Mouse (Mus musculus): ENCODE measurements around the gene Cirbp. TPM values are rescaled to one million over a fixed set of nuclear protein-coding genes. Genes with fewer than 3 reads are reported as not detected.
A peak's percentile ranks its signal among the peaks of the same experiment; 100 is the strongest.

Cirbp gene
- polyA plus RNA-seq (2015; fragmentation: Nextera tagmentation; extraction: Ambion mirVana), result 86.7 and 90.2 TPM in 2 replicates

DNA sequence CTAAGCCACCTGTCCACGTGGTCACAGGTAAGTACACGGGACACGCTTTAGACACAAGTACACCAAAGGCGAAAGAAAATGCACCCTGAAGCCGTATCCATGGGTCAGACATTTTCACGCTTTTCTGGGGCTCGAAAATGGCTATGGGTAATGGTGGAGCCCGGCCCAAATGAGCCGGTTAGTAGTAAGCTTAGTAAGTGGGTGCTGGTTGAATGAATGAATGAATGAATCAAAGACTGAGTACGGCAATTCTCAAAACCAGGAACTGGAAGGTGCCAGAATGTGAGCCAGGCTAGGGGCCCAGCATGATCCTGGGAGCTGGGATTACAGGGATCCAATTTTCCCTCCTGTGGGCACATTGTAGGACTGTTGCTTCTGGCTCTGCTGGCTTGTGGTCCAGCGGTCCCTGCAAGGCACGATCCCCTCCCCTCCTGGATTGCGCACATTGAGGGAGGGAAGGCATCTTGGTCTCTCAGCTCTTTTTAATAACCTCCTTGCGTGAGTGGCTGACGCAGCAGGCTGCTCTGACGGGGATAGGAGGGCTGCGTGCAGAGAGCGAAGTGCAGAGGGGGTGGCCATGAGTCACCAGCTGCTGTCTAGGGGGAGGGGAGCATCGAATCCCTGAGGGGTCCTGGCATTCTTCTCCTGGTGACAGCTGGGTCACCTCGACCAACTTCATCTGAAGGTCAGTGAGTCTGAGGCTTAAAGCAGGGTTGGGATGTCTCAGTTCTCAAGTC, at the start of gene Cirbp:
Gene Cirbp, plus strand, starts transcription at position 594 of the 737 bp plus-strand sequence.
- Histone ChIP-seq H3K27me3 (no peaks in the 10 kb centered on the region), H3K4me3 (peak within 1 kb of the TSS; percentile 50), H3K9ac (peak within 1 kb of the TSS; percentile 57), H3K27ac (peak within 1 kb of the TSS; percentile 99), H3K36me3 (peaks cover 9% of the 10 kb centered on the region), H3K4me2 (peak within 1 kb of the TSS; percentile 91), H3K4me1 (replicated peaks) (peaks cover 79% of the 10 kb centered on the region), H3K9me3 (replicated peaks) (no peaks in the 10 kb centered on the region)
- 14% methylated on average over 20 of the region's 20 CpGs for WGBS
- ATAC-seq (replicated peaks; ENCODE audit: insufficient number of reproducible peaks, insufficient read depth, low FRiP score, low read depth), result no peak

DNA sequence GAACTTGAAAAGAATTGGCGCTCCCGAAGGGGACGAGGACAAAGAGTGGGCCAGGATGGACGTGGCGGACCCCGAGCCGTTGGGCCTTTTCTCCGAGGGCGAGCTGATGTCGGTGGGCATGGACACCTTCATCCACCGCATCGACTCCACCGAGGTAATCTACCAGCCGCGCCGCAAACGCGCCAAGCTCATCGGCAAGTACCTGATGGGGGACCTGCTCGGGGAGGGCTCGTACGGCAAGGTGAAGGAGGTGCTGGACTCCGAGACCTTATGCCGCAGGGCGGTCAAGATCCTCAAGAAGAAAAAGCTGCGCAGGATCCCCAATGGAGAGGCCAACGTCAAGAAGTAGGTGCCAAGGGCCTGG, 49.2 kb upstream of the Cirbp start:
- WGBS, result 0% methylated on average over 27 of the region's 27 CpGs

DNA sequence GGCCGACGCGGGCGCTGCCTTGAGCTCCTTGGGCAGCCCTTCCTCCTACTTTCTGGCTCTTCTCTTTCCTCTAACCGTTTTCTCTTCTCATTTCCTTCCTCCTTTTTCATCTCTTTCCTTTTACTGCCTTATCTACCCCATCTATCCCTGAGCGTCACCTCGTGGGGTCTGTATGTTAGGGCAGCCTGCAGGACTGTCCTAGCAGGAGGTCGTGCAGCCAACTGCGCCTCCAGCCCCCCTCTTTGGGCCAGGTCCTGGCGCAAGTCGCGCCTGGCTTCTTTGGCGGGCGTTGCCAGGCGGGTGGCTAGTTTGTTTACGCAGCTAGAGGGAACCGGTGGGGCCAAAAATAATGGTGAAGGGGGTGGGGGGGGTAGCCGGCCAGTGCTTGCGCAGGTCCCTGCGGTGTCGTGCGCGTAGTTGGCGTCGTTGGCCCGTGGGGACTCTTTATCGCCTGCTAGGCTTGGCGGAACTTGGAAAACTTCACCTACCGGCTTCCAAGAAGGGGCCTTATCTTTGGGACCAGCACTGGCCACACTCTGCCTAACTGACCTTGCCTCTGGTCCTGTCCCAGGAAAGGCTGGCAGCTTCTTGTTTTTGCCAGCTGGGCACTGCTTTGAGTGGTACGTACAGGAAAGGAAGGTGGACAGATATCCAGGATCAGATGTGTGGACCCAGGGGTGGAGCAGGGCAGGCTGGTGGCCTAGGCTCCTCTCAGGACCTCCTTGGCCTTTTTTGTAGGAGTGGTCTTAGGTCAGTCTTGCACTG, 48.7 kb upstream of the Cirbp start:
- peaks cover 19% of the 10 kb centered on the region; the same call in 1 of the 2 replicates for H3K36me3 ChIP-seq
- H3K4me2 ChIP-seq, result peak overlapping the region; percentile 92
- no peaks in the 10 kb centered on the region for H3K27me3 ChIP-seq
- WGBS, result 2% methylated on average over 30 of the region's 30 CpGs
- H3K4me3 ChIP-seq, result peak overlapping the region; percentile 95
- H3K9me3 ChIP-seq (replicated peaks), result no peaks in the 10 kb centered on the region
- peak overlapping the region; percentile 86 for H3K27ac ChIP-seq
- ATAC-seq (replicated peaks; ENCODE audit: insufficient number of reproducible peaks, insufficient read depth, low FRiP score, low read depth), result no peak
- peaks cover 48% of the 10 kb centered on the region for H3K4me1 ChIP-seq (replicated peaks)
- H3K9ac ChIP-seq, result peak overlapping the region; percentile 95

More for the DNA sequence above, 49.2 kb upstream of the Cirbp start:
- Histone ChIP-seq H3K4me2 (peak overlapping the region; percentile 92), H3K9ac (peak overlapping the region; percentile 95), H3K27ac (peak overlapping the region; percentile 86), H3K4me3 (peak overlapping the region; percentile 95), H3K9me3 (replicated peaks) (no peaks in the 10 kb centered on the region), H3K36me3 (peaks cover 13% of the 10 kb centered on the region; the same call in 1 of the 2 replicates), H3K4me1 (replicated peaks) (peaks cover 48% of the 10 kb centered on the region), H3K27me3 (no peaks in the 10 kb centered on the region)
- ATAC-seq (replicated peaks; ENCODE audit: insufficient number of reproducible peaks, insufficient read depth, low FRiP score, low read depth), result no peak

DNA sequence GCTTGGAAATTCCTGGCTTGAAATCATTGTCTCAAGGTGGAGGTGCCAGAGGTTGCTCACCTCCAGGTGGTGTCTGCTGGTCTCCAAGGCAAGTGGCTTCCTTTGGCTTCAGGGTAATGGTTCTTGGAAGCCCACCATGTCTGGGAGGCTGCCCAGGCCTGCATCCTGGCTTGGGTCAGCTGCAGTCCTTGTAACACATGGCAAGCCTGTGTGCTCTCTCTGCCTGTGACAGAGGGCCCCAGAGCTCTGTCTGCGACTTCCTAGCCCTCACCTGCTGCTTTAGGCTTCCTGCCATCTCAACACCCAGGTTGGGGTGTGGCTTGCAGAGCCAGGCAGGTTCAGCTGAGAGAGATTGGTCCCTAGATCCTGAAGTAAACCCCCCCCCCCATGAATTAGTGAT, 48.0 kb upstream of the Cirbp start:
- Histone ChIP-seq H3K4me1 (replicated peaks) (peaks cover 48% of the 10 kb centered on the region), H3K27ac (peak overlapping the region; percentile 86), H3K36me3 (peaks cover 20% of the 10 kb centered on the region; the same call in 1 of the 2 replicates), H3K9me3 (replicated peaks) (no peaks in the 10 kb centered on the region), H3K9ac (peak overlapping the region; percentile 95), H3K4me3 (peak overlapping the region; percentile 95), H3K4me2 (peak overlapping the region; percentile 92), H3K27me3 (no peaks in the 10 kb centered on the region)
- ATAC-seq (replicated peaks; ENCODE audit: insufficient number of reproducible peaks, insufficient read depth, low FRiP score, low read depth), result no peak
- 15% methylated on average over 1 of the region's 1 CpGs for WGBS

DNA sequence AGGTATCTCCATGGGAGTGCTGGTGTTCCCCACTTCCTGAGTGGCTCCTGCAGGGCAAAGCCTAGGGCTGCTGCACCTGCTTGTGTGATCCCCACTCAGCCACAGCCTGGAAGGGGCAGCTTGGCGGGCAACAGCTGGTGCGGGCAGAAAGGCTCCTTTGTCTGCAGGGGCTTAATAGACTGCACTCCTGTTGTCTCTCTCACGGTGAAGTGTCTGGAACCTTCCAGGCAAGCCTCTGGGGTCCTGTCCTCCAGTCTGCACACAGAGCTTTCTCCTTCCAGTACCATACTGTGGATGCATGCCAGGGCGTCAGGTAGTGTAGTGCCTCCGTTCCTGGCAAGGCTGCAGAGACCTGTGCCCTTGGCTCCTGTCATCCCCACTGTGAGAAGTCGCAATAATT, 47.2 kb upstream of the Cirbp start:
- Histone ChIP-seq H3K4me2 (peak overlapping the region; percentile 92), H3K9me3 (replicated peaks) (no peaks in the 10 kb centered on the region), H3K27me3 (no peaks in the 10 kb centered on the region), H3K9ac (0 out of 2 replicates have a peak overlapping the region, but pooled peaks have one; percentile 16), H3K4me3 (peak overlapping the region; percentile 95), H3K4me1 (replicated peaks) (peaks cover 52% of the 10 kb centered on the region), H3K27ac (no peak overlapping the region), H3K36me3 (peaks cover 23% of the 10 kb centered on the region; the same call in 1 of the 2 replicates)
- 75% methylated on average over 6 of the region's 6 CpGs for WGBS
- no peak for ATAC-seq (replicated peaks; ENCODE audit: insufficient number of reproducible peaks, insufficient read depth, low FRiP score, low read depth)

DNA sequence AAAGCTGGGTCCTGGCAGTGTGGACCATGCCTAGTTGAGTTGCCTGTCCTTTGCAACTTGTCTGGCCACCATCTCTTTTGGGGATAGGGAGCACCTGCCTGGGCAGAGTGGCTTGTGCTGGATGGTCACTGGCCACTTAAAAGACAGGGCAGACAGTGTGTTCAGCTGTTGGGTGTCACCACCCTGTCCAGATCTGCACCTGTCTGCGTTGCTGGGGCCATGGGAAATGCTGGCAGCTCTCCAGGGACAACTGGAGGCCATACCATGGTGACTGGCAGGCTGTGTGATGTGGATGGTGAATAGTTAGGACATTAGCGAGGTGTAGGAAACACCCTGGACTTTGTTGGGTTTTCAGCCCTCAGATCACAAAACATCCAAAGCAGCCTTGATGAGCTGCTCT, 45.6 kb upstream of the Cirbp start:
- no peak for ATAC-seq (replicated peaks; ENCODE audit: insufficient number of reproducible peaks, insufficient read depth, low FRiP score, low read depth)
- Histone ChIP-seq H3K27ac (0 out of 2 replicates have a peak overlapping the region, but pooled peaks have one; percentile 33), H3K4me1 (replicated peaks) (peaks cover 51% of the 10 kb centered on the region), H3K4me2 (0 out of 2 replicates have a peak overlapping the region, but pooled peaks have one; percentile 7), H3K9ac (peak overlapping the region; percentile 33; the same call in 1 of the 2 replicates), H3K36me3 (peaks cover 33% of the 10 kb centered on the region), H3K27me3 (no peaks in the 10 kb centered on the region), H3K9me3 (replicated peaks) (no peaks in the 10 kb centered on the region), H3K4me3 (no peak overlapping the region)
- WGBS, result 40% methylated on average over 2 of the region's 2 CpGs

DNA sequence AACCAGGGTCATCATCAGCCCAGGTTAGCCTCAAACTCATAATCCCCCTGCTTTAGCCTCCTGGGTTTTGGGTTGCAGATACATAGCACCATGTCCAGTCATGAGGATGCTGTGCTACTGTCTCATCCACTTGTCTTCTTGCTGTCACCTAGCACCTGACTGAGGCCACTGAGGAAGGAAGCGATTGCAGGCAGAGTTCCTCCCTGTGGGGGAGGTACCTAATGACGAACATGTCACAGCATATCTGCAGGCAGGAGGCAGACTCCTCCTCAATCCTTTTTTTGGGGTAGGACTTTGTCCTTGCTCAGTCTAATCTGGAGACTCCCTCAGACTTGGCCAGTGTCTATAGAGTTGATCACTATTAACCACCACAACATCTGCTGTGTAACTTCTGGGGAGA, 44.1 kb upstream of the Cirbp start:
- H3K4me1 ChIP-seq (replicated peaks), result peaks cover 51% of the 10 kb centered on the region
- WGBS, result 76% methylated on average over 2 of the region's 2 CpGs
- no peak overlapping the region for H3K4me2 ChIP-seq
- peaks cover 45% of the 10 kb centered on the region for H3K36me3 ChIP-seq
- H3K27me3 ChIP-seq, result no peaks in the 10 kb centered on the region
- no peaks in the 10 kb centered on the region for H3K9me3 ChIP-seq (replicated peaks)
- H3K4me3 ChIP-seq, result no peak overlapping the region
- H3K9ac ChIP-seq, result no peak overlapping the region
- no peak overlapping the region for H3K27ac ChIP-seq
- no peak for ATAC-seq (replicated peaks; ENCODE audit: insufficient number of reproducible peaks, insufficient read depth, low FRiP score, low read depth)

DNA sequence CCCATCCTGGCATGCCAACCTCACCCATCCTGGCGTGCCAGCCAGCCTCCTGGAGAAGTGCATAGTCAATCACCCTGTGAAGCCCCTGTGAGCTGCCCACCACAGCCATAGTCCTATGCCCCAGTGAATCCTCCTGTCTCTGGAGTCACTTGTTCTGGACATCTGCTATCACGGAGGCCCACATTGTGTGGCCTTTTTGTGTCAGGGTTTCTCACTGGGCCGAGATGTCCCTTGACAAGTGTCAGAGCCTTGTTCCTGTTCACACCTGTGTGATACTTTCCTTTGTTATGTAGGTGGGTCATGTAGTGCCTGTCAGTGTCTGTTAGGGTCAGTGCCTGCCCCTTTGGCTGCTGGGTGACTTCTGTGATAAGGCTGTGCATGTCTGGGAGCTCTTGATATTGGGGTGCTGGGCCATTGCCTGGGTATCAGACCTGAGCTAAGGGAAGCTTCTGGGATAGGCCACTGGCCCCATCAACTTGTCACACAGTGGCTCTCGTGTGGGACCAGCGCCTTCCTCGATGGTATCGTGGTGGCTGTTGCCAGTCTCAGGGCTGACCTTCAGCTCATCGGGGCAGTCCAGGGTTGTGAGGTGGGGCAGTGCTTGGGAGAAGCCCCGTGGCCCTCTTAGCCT, 41.7 kb upstream of the Cirbp start:
- 88% methylated on average over 9 of the region's 9 CpGs for WGBS
- H3K9me3 ChIP-seq (replicated peaks), result no peaks in the 10 kb centered on the region
- no peak overlapping the region for H3K9ac ChIP-seq
- H3K4me1 ChIP-seq (replicated peaks), result peaks cover 29% of the 10 kb centered on the region
- no peak overlapping the region for H3K27ac ChIP-seq
- H3K4me2 ChIP-seq, result no peak overlapping the region
- peaks cover 67% of the 10 kb centered on the region for H3K36me3 ChIP-seq
- no peaks in the 10 kb centered on the region for H3K27me3 ChIP-seq
- ATAC-seq (replicated peaks; ENCODE audit: insufficient number of reproducible peaks, insufficient read depth, low FRiP score, low read depth), result no peak
- no peak overlapping the region for H3K4me3 ChIP-seq

DNA sequence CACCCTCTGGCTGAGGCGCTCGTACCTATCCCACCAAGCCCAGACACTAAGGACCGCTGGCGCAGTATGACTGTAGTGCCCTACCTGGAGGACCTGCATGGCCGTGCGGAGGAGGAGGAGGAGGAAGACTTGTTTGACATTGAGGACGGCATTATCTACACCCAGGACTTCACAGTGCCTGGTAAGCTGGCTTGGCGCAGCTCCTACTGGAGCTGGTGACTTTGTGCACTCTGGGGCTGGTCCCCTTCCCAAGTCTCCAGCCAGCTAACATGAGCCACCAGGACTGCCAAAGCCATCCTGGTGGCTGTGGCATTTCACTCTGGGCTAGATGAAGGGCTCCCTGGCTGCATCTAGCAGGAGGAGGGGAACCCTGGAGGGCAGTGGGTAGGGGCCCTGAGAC, 37.9 kb upstream of the Cirbp start:
- ATAC-seq (replicated peaks; ENCODE audit: insufficient number of reproducible peaks, insufficient read depth, low FRiP score, low read depth), result no peak
- peaks cover 28% of the 10 kb centered on the region for H3K4me1 ChIP-seq (replicated peaks)
- no peak overlapping the region for H3K4me2 ChIP-seq
- no peaks in the 10 kb centered on the region for H3K9me3 ChIP-seq (replicated peaks)
- H3K9ac ChIP-seq, result no peak overlapping the region
- H3K27ac ChIP-seq, result no peak overlapping the region
- no peak overlapping the region for H3K4me3 ChIP-seq
- H3K36me3 ChIP-seq, result peaks cover 75% of the 10 kb centered on the region
- 97% methylated on average over 8 of the region's 8 CpGs for WGBS
- no peaks in the 10 kb centered on the region for H3K27me3 ChIP-seq

DNA sequence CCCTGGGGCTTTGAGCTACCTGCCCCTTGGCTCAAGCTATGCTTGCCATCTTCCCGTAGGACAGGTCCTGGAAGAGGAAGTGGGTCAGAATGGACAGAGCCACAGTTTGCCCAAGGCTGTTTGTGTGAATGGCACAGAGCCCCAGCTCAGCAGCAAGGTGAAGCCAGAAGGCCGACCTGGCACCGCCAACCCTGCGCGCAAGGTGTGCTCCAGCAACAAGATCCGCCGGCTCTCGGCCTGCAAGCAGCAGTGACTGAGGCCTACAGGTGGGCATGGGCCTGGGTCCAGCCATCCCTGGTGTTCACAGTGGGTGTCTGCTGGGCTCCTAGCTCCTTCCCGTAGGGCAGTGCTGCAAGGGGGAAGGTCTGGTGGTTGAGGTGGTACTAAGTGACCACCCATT, 35.9 kb upstream of the Cirbp start:
- H3K27me3 ChIP-seq, result no peaks in the 10 kb centered on the region
- WGBS, result 93% methylated on average over 9 of the region's 9 CpGs
- no peak overlapping the region for H3K9ac ChIP-seq
- ATAC-seq (replicated peaks; ENCODE audit: insufficient number of reproducible peaks, insufficient read depth, low FRiP score, low read depth), result no peak
- H3K4me2 ChIP-seq, result no peak overlapping the region
- H3K27ac ChIP-seq, result no peak overlapping the region
- H3K9me3 ChIP-seq (replicated peaks), result no peaks in the 10 kb centered on the region
- peaks cover 32% of the 10 kb centered on the region for H3K4me1 ChIP-seq (replicated peaks)
- no peak overlapping the region for H3K4me3 ChIP-seq
- peaks cover 64% of the 10 kb centered on the region for H3K36me3 ChIP-seq

DNA sequence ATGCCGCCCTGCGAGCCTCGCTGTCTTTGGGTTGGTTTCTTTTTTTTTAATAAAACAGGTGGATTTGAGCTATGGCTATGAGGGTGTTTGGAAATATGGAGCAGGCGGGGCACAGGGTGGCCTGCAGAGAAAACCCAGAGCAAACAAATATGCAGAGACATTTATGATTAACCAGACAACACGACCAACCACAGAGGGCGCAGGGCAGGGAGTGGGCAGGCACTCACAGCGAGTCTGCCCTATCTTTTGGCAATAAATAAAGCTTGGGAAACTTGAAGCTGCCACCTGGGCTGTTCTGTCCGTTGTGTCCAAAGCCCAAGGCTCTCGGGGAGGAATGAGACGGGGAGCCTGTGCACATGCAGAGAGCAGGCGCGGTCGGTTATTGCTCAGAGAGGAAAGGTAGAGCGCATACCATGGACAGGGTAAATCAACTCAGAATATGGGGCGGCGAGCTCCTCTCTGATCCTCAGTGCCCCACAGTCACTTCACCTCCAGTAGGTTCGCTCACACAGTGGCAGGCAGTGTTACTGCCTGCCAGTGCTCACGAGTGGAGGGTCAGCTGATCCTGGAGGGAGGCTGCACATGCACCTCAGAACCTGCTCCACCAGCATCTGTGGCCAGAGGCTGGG, 35.3 kb upstream of the Cirbp start:
- no peaks in the 10 kb centered on the region for H3K27me3 ChIP-seq
- H3K4me1 ChIP-seq (replicated peaks), result peaks cover 32% of the 10 kb centered on the region
- H3K9me3 ChIP-seq (replicated peaks), result no peaks in the 10 kb centered on the region
- H3K4me2 ChIP-seq, result no peak overlapping the region
- WGBS, result 81% methylated on average over 18 of the region's 18 CpGs
- H3K4me3 ChIP-seq, result no peak overlapping the region
- no peak overlapping the region for H3K27ac ChIP-seq
- H3K9ac ChIP-seq, result no peak overlapping the region
- ATAC-seq (replicated peaks; ENCODE audit: insufficient number of reproducible peaks, insufficient read depth, low FRiP score, low read depth), result no peak
- peaks cover 62% of the 10 kb centered on the region for H3K36me3 ChIP-seq

Data from heart, embryonic 15.5 days (tissue).